Mouse (Mus musculus): Measurements from ENCODE around the gene Smim15. TPM values are rescaled to one million over a fixed set of nuclear protein-coding genes. Genes with fewer than 3 reads are reported as not detected.

Smim15 gene
- 2.1 and 9.2 TPM in 2 replicates for polyA plus RNA-seq (2012; ENCODE audit: low replicate concordance)

GRCm38 (mm10) chr13:108044222-108044941, at the start of gene Smim15:
TSS of gene Smim15 (plus strand) at chr13:108044446.

Other genes starting within 250 kb of the Smim15 start
- gene Ndufaf2, start 114.2 kb downstream of the Smim15 start, polyA plus RNA-seq (2012; ENCODE audit: low replicate concordance): 23.9 and 24.7 TPM in 2 replicates
- 0.33 and 1.4 TPM in 2 replicates for gene Ercc8, start 114.3 kb downstream of the Smim15 start, polyA plus RNA-seq (2012; ENCODE audit: low replicate concordance)
- not detected in 2 replicates for gene Elovl7, start 170.0 kb downstream of the Smim15 start, polyA plus RNA-seq (2012; ENCODE audit: low replicate concordance)